Mouse (Mus musculus): Measurements from ENCODE around the gene Tmub1.

Tmub1 gene

DNA sequence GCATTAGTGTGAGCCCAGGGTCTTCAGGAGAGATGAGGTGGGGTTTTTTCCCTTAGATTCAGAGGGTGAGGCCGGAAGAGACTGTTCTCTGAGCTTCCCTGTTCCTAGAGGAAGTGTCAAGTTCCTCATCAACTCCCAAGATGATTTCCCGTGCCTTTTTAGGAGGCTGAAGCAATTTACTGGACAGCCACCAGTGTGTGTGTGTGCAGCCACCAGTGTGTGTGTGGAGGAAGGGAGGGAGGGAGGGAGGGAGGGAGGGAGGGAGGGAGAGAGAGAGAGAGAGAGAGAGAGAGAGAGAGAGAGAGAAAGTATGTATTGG is 6.3 kb upstream of the Tmub1 start:
- no peak for DNase-seq (ENCODE audit: low read depth, low spot score)

DNA sequence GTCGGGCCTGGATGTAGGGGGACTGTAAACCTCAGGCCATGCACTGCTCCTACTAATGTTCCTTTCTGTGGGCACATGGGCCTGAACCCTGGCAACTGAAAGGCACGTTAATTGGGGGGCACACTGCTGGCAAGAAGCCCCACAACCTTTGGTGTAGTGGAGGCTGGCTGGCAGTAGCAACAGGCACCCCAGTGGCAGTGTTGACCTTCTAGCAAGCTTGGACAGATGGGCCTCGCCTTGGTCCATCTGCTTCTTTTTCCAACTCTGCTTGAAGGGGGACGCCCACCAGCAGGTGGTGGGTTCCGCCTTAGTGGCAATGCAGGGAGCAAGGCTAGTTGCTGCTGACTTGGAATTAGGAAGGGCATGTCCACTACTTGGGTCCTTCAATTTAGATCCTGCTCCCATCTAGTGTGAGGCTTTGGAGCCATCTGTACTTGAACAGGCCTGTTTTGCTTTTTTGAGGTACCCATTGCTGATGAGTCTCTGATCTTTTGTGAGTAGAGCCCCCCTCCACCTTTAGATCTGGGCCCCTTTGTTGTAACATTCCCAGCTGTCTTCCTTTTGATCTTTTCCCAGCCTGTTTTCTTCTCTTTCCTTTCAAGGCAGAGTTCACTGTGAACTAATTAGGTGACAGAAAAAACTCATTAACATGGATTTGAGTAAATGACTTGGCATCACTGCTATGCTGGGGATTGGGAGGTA is 5.8 kb upstream of the Tmub1 start:
- no peak for DNase-seq (ENCODE audit: low read depth, low spot score)

DNA sequence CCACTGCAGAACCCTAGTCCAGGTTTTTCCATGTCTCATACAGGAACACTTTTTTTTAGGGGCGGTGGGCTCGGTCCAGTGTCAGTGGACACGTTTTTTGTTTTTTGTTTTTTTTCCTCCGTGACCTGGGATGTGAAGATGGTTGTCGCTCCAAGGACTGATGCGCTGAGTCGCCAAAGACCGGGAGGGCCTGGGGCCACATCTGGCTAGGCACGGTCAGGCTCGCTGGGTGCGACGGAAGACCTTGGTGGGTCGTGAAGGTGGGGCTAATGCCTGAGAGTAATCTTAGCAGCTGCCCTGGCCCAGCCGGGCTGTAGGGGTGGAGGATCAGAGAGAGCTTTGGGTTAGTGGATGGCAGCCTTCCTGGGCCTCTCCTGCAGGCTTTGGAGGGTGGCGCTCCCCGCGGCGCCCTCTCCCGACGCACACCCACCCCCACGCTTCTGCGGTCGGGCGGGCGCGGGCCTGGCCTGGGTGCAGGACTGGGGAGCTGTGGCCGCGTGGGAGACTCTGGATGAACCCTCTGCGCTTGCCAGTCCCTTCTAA is 5.1 kb upstream of the Tmub1 start:
- DNase-seq (ENCODE audit: low read depth, low spot score): peak; percentile 60

DNA sequence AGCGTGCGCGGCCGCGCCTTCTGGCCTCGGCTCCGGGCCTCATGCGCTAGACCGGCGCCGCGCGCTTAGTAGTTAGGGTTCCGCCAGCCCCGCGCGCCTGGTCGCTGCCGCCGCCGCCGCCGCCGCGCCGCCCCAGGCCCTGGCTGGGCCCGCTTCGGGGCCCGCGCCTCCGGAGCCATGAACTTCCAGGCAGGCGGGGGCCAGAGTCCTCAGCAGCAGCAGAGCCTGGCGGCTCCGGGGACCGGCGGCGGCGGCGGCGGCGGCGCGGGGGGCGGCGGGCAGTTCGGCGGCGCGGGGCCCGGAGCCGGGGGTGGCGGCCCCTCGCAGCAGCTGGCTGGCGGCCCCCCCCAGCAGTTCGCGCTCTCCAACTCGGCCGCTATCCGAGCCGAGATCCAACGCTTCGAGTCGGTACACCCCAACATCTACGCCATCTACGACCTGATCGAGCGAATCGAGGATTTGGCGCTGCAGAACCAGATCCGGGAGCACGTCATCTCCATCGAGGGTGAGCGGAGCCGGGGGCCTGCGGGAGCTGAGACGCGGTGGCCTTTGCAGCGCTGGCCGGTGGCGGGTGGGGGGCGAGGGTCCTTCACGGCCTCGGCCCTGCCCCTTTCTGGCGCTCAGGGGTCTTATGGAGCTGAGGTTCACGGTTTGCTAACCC is 4.5 kb upstream of the Tmub1 start, which contains the start of gene Agap3:
TSS of gene Agap3 (plus strand) at position 148 of the 661 bp plus-strand sequence.
- DNase-seq (ENCODE audit: low read depth, low spot score): peak; percentile 56

DNA sequence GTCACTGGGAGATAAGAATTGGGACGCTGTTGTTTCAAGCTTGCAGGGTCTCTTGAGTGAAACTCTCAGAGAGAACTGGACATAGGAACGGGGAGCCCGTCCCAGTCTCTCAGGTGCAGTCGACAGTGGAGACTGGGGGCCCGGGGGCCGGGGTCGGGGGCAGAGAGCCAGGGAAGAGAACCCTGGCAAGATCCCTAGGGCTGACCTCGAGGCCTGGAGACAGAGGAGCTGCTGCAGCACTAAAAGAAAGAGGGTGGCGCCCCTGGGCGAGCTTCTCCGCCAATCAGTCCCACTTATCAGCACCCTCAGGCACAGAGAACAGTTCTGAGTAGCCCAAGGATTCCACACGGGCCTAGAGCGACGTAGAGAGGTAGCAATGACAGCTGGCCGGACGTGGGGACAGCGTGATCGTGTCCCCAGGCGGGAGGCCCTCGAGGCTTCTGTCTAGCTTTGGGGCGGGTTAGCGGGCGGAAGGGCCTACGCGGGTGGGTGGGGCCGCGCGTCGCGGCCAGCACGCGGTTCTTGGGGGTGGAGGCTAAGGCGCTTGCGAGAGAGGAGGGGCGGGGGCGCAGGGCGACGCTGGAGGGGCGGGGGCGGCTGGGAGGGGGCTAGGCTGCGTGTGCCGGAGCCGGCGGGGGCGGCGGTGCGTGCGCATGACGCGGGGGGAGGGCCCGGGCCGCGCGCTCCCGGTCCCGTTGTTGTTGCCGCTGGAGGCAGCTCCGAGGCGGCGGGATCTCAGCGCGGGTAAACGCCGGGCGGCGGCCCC is 3.8 kb upstream of the Tmub1 start:
- DNase-seq (ENCODE audit: low read depth, low spot score): peak; percentile 93

DNA sequence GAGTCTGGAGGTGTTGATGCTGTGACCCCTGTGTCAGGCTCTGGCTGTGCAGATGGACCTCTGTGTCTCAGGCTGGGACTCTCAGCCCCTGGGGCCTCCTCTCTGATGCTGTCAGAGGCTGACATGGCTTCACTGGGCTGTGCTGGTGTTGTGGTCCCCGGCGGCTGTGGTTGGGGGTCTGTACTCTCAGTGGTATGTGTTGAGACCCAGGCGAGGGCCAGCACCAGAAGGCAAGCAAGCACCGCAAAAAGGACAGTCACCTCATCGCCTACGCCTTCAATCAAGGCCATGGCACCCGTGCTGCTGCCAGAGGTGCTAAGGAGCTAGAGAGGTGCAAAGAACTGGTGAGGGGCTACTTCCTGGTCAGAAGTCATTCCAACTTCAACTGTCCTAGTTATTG is 1.0 kb downstream of the Tmub1 start:
- no peak for DNase-seq (ENCODE audit: low read depth, low spot score)

DNA sequence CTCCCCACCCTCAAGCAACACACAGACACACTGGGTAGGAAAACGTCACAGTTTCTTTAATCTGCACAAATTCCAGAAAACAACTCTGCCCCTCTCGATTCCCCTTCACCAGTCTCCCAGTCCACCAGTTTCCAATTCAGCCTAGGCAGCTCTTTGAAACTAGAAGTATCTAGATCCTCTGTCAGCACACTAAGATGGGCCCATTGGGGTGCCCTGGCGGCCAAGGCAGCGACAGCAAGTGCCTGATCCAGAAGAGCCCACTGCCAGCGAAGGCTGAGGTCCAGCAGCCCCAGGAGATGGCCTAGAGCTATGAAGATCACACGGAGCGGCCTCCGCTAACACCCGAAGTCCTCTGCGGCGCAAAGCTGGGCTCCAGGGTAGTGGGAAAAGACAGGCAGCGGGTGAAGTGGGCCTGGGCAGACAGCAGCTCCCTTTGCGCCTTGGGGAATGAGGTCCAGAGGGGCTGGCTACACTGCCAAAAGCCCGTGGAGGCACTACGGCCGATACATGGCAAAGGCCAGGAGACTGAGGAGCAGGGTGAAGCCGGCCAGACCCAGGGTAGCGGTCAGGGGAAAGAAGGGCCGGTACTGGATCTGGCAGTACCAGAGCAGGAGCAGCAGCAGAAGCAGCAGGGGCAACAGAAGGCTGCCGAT is 2.1 kb downstream of the Tmub1 start:
- no peak for DNase-seq (ENCODE audit: low read depth, low spot score)

DNA sequence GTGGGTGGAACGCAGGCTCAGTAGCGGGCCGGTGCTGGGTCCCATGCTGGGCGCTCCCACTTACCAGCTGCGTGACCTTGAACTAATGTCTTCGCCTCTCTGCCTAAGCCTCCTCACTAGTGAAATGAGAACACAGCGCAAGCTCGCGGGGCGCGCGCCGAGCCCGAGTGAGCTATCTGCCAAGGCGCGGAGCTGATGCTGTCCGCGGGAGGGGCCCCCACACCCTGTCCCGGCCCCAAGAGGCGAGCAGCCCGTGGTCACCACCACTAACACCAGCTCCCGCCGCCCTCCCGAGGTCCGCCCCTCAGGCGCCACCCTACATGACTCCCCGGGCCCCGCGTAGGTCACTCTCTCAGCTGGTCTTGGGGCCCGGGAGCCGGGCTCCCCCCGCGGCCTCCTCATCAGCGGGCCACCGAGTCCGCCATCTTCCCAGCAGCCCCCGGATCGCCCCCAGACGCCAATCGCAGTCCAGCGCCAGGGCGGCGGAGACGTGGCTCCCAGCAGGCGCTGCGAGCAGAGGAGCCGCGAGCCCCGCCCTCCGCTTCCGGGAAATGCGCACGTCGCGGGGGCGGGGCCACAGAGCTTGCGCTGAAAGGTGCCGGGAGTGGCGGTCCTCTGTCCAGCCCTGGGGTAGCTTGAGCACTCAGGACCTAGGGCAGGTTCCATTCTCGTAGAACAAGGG is 2.8 kb downstream of the Tmub1 start, which contains the start of gene Fastk:
TSS of gene Fastk (minus strand) at position 542 of the 682 bp plus-strand sequence.
- DNase-seq (ENCODE audit: low read depth, low spot score): peak; percentile 94

DNA sequence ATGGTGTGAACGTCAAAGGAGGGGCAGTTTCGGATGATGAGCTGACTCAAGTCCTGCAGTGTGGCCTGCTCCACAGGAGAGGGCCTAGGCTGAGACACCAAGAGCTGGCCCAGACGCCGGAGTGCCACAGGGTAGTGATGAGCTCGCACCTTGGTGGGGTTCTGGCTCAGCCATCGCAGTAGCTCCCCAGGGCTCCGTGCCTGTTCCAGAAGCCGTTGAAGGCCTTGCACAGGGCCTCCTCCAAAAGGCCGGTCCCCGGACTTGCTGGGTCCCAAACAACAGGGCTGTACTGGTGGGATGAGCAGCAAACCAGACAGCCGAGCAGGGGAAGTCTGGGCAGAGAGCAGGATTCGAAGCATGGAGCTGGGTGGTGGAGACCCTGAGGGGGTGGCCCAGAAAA is 3.7 kb downstream of the Tmub1 start:
- DNase-seq (ENCODE audit: low read depth, low spot score): no peak

DNA sequence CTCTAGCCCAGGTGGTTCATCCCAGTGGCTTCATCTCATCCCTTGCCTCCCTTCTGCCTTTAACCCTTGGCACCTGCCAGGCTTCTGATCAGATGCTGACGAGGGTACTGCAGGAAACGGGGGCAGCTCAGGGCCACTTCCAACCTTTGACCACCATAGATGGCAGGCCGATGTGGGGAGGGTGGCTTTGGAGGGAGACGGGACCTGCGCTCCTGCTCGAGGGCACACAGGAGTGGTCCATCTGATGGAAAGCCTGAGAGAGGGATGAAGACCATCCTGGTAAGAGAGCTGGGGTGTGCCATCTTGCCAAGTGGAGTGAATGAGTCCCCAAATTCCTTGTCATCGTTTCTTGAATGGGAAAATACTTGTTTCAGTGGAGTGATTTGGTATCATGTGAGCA is 4.5 kb downstream of the Tmub1 start:
- no peak for DNase-seq (ENCODE audit: low read depth, low spot score)

DNA sequence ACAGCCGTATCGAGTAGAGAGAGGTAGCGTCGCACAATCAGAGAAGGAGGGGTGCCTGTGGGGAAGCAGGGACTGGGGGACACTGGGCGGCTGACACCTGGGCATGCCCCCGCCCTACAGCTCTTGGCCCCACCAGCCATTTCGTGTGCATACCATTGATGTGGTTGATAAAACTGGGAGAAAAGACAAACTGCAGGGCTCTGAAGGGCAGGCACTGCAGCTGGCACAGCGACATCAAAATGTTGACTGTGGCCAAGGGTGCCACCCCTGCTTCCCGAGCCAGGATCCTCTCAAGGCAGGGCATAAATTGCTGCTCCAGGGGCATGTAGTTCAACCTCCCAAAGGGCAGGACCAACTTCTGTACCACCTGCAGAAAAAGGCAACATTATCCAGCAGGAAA is 5.6 kb downstream of the Tmub1 start:
- no peak for DNase-seq (ENCODE audit: low read depth, low spot score)

DNA sequence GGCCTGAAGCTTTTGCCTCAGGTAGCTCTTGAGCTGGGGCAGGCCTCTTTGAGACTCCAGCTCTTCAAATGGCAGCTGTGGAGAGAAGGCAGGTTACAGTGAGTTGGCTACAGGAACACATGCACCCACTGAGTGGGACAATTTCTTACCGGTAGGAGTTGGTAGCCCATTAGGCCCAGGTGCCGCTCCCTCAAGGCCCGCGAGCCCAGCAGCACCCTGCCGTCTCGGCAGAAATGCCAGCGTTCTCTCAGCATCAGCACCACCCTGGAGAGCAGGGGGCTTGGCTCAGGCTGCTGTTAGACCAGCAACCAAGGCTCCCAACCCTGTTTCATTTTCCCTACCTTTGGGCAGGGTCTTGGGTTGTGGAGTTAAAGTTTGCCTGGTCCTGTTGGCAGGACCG is 6.5 kb downstream of the Tmub1 start:
- DNase-seq (ENCODE audit: low read depth, low spot score): no peak

DNA sequence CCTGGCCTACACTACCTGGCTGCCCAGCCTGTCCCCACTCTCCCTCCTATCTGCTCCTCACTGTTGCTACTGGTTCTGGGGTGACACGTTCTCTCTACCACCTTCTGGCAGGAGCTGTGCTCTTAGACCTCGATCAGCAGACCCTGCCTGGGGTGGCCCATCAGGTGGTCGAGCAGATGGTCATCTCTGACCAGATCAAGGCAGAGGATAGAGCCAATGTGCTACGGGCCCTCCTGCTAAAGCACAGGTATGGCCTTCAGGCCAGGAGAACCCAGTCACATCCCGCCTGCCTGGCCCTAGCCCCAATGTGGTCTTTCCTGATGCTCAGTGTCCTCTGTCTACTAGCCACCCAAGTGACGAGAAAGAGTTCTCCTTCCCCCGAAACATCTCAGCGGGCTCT is 13.7 kb downstream of the Tmub1 start:
- DNase-seq (ENCODE audit: low read depth, low spot score): no peak

DNA sequence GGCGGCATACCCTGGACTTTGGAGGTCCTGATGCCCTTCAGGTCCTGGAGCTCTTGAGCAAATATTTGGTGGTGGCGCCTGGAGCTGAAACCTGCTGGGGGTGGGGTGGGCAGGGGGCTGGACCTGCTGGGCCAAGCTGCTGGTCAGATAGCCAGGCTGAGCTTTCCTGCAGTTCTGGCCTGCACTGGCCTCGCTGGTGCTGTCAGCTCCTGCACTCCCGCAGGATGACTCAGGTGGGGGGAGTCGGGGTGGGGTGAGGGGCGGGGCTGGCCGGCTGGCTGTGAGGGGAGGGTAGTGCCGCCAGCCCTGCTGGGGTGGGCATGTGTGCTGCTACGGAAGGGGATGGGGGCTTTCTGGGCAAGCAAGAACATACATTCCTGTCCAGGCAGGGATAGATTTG is 19.1 kb downstream of the Tmub1 start:
- no peak for DNase-seq (ENCODE audit: low read depth, low spot score)

DNA sequence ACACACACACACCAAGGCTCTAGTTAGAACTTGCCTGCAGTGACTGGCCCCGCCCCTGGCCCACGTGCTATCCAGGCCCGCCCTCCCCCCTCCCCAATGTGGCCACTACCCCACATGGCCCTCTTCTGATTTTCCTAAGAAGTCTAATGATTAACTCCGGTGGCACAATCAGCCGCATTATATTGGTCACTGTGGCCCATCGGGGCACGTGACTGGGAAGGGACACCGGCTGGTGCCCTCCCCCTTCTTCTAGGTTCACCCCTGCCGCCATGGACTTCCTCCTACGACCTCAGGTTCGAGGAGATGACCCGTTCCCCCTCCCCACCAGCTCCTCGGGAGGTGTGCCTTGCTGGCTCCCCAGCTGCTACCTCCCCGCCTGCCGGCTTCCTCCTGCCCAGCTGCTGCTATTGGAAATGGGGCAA is 19.7 kb downstream of the Tmub1 start:
- DNase-seq (ENCODE audit: low read depth, low spot score): no peak

DNA sequence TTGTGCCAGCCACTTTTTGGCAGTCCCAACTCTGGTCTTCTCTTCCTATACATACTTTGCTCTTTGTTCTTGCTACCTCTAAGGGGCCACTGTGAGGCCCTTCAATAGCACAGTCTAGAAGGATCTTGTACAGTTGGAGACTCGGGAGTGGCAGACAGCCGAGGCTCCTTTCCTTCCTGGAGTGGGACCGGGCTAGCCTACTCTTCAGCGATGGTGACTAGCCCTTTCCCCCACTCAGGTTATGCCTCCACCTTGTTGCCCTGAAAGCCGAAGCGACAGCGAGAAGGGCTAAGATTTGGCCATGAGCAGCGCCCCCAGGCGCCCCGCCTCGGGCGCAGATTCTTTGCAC is 20.4 kb downstream of the Tmub1 start:
- DNase-seq (ENCODE audit: low read depth, low spot score): no peak

DNA sequence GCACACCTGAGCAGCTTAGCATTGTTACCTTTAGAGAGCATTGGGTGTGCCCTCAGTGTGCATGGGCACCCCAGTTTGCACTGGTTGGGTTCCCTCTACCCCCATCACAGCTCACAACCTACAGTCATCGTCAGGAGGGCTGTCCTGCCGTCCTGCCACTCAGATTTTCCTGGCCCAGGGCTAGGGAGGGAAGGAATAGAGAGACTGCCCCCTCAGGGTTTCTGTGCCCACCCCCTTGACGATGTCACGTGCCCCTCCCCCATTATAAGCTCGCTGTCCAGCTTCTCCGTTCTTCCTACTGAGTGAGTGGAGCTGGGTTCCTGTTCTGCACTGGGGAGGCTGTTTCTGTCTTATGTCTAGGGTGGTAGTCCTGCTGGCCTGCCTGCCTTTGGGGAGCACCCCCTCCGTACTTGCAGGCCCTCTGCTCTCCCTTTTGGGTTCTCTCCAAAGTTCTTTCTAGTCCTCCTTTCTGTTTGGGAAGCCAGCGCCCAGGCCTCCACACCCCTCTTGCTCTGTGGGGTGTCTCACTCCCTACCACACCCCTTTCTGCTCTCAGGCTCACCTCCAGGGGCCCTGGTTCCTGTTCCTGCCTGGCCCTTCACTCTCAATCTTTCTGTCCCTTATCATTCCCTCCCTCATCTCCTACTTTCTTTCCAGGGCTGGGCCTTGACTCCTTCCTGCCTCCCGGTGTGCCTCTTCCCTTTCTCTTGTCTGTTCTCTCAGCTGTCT is 20.9 kb downstream of the Tmub1 start:
- no peak for DNase-seq (ENCODE audit: low read depth, low spot score)

DNA sequence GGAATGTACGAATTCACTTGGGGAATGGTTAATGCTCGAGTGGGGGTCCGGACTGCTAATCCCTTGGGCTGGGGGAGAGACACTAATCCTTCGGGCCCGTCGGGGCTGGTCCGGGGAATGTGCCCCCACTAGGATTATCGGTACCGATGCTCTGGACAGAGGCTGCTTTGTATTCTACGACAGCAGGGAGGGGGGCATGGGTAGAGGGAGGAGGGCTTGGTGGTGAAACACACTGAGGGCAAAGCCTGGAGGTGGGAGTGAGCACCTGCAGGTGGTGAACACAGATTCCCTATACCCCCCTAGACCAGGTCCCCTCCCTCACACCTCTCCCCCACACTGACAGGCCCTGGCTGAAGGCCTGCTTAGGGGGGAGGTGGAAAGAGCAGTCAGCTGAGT is 21.6 kb downstream of the Tmub1 start:
- DNase-seq (ENCODE audit: low read depth, low spot score): peak; percentile 22

DNA sequence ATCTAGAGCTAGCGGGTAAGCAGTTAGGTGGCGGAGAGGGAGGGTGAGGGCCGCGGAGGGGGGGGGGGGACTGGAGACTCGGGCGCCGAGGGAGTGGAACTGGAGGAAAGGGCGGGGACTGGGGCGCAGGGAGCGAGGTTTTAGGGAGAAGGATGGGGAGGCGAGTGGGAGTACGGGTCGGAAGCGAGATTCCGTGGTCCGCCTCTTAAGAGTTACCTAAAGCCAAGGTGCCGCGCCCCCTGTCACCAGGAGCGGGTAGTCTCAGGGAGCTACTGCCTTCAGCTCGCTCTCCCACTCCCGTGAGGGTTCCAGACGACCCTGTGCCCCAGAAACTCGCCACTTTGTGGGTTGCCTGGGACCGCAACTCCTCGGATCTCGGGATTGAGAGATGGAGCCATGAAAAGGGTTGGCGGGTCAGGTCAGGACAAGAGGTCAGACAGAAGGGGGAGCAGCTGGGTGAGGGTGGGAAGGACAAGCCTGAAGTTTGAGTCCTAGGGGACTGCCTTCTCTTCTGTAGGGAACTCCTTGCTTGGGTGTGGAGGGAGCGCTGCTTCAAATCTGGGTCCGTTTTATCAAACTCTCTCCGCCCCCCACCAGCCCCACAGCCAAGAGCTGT is 22.1 kb downstream of the Tmub1 start:
- DNase-seq (ENCODE audit: low read depth, low spot score): peak; percentile 81

DNA sequence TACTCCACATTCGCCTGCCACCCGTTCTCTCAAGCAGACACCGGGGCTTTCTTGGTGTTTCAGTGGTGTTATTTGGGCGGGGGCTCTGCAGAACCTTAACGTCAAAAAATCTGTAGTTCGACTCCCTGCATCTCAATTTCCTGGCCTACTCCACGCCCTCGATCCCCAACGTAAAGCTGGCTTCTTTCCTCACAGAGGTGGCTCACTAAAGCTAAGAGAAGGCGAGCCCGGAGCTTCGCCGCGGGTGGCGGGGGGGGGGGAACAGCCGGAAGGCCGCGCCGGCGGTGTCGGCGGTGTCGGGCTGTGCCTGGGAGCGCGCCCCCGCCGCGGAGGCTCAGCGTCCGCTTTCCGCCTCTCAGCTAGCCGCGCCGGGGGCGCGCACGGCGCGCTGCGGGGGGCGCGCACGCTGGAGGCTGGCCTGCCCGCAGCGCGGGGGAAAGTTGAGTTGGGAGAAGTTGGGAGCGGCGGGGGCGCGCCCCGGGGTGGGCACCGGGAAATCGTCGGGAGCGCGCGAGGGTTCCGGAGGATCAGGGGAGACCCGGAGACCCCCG is 22.7 kb downstream of the Tmub1 start:
- DNase-seq (ENCODE audit: low read depth, low spot score): peak; percentile 93
